Mouse (Mus musculus) hindbrain, embryonic 12.5 days (tissue): ENCODE results near the gene Krtap31-2. TPM values are rescaled to one million over a fixed set of nuclear protein-coding genes. Genes with fewer than 3 reads are reported as not detected.

Experiments
- ATAC-seq: fragments of 200-750 bp; cut with Nextera tagmentation; 2 replicates; pipeline ENCODE4 v1.8.0; 2017; ENCODE audit warnings: moderate TSS enrichment; ENCODE audit not compliant: low FRiP score
- H3K27ac ChIP-seq: fragments of 300-500 bp; sonication (generic); 2 replicates; pipeline ENCODE4 v1.5.1; 2016; ENCODE audit warnings: mild to moderate bottlenecking
- H3K27me3 ChIP-seq: fragments of 300-500 bp; sonication (generic); 2 replicates; pipeline ENCODE4 v1.6.1; 2016; ENCODE audit warnings: mild to moderate bottlenecking
- H3K36me3 ChIP-seq: fragments of 300-500 bp; sonication (generic); 2 replicates; pipeline ENCODE4 v1.6.1; 2016; ENCODE audit warnings: mild to moderate bottlenecking
- H3K4me1 ChIP-seq: fragments of 300-500 bp; sonication (generic); 2 replicates; pipeline ENCODE4 v1.6.1; 2016
- H3K4me2 ChIP-seq: fragments of 300-500 bp; sonication (generic); replicated peaks from 2 replicates; pipeline ENCODE4 v1.6.1; 2016; ENCODE audit warnings: mild to moderate bottlenecking
- H3K4me3 ChIP-seq: fragments of 300-500 bp; sonication (generic); 2 replicates; pipeline ENCODE4 v1.5.1; 2016; ENCODE audit warnings: mild to moderate bottlenecking
- H3K9ac ChIP-seq: fragments of 300-500 bp; sonication (generic); 2 replicates; pipeline ENCODE4 v1.6.1; 2016; ENCODE audit warnings: mild to moderate bottlenecking, moderate library complexity
- H3K9me3 ChIP-seq: fragments of 300-500 bp; sonication (generic); replicated peaks from 2 replicates; pipeline ENCODE4 v1.6.1; 2016; ENCODE audit warnings: mild to moderate bottlenecking
- WGBS: fragments of 180-500 bp; shearing (Covaris S2); methylation state at CpG from one replicate; pipeline ENCODE4 v1.1.7; 2016; 5-methylcytosine and 5-hydroxymethylcytosine counted together
- polyA plus RNA-seq: library from polyadenylated mRNA; unstranded; fragments of >200 nt; fragmentation: Nextera tagmentation; extraction: Ambion mirVana; gene quantifications from 2 replicates; pipeline ENCODE4 v1.2.1, GENCODE M21; 2016

Krtap31-2 gene
- polyA plus RNA-seq: not detected in 2 replicates

GRCm38 (mm10) chr11:99935991-99936390, at the start of gene Krtap31-2:
Gene Krtap31-2, plus strand, starts transcription at chr11:99936291.
- Histone ChIP-seq H3K4me3 (no peak within 1 kb of the TSS), H3K36me3 (no peaks in the 10 kb centered on the region), H3K4me1 (no peaks in the 10 kb centered on the region), H3K27me3 (no peaks in the 10 kb centered on the region), H3K27ac (no peak within 1 kb of the TSS), H3K4me2 (no peak within 1 kb of the TSS), H3K9me3 (no peaks in the 10 kb centered on the region; the same call in 1 of the 2 replicates), H3K9ac (no peak within 1 kb of the TSS)
- no peak for ATAC-seq
- WGBS: 94% methylated on average over 1 of the region's 1 CpGs

- Histone ChIP-seq H3K4me3 (no peak within 1 kb of the TSS), H3K9ac (no peak within 1 kb of the TSS), H3K4me2 (no peak within 1 kb of the TSS), H3K27ac (no peak within 1 kb of the TSS), H3K4me1 (no peaks in the 10 kb centered on the region), H3K27me3 (no peaks in the 10 kb centered on the region), H3K9me3 (no peaks in the 10 kb centered on the region), H3K36me3 (no peaks in the 10 kb centered on the region)
- 82% methylated on average over 2 of the region's 2 CpGs for WGBS
- ATAC-seq: no peak
Observed at GRCm38 (mm10) chr11:99907620-99908019, 28.5 kb upstream of the Krtap31-2 start, which contains the start of gene Krtap31-1. Gene Krtap31-1, plus strand, starts transcription at chr11:99907920.

- Histone ChIP-seq H3K4me3 (no peak within 1 kb of the TSS), H3K36me3 (no peaks in the 10 kb centered on the region), H3K4me1 (no peaks in the 10 kb centered on the region), H3K27me3 (no peaks in the 10 kb centered on the region), H3K27ac (no peak within 1 kb of the TSS), H3K9ac (no peak within 1 kb of the TSS), H3K9me3 (no peaks in the 10 kb centered on the region), H3K4me2 (no peak within 1 kb of the TSS)
- WGBS: 95% methylated on average over 3 of the region's 3 CpGs
- ATAC-seq: no peak
Observed at GRCm38 (mm10) chr11:99914451-99914850, 21.6 kb upstream of the Krtap31-2 start, which contains the start of gene Gm11565. Gene Gm11565, plus strand, starts transcription at chr11:99914751.

- no peaks in the 10 kb centered on the region for H3K4me1 ChIP-seq
- H3K4me3 ChIP-seq: no peak overlapping the region
- ATAC-seq: no peak
- H3K27ac ChIP-seq: no peak overlapping the region
- no peaks in the 10 kb centered on the region for H3K9me3 ChIP-seq
- no peaks in the 10 kb centered on the region for H3K36me3 ChIP-seq
- no peak overlapping the region for H3K9ac ChIP-seq
- WGBS: 84% methylated on average over 9 of the region's 9 CpGs
- no peak overlapping the region for H3K4me2 ChIP-seq
- no peaks in the 10 kb centered on the region for H3K27me3 ChIP-seq
Observed at GRCm38 (mm10) chr11:99937751-99938264, 1.7 kb downstream of the Krtap31-2 start.

- Histone ChIP-seq H3K4me3 (no peak within 1 kb of the TSS), H3K4me2 (no peak within 1 kb of the TSS), H3K4me1 (no peaks in the 10 kb centered on the region), H3K9me3 (no peaks in the 10 kb centered on the region), H3K36me3 (no peaks in the 10 kb centered on the region), H3K27ac (no peak within 1 kb of the TSS), H3K9ac (no peak within 1 kb of the TSS), H3K27me3 (no peaks in the 10 kb centered on the region)
- ATAC-seq: no peak
- 86% methylated on average over 2 of the region's 2 CpGs for WGBS
Observed at GRCm38 (mm10) chr11:99948175-99948574, 12.1 kb downstream of the Krtap31-2 start, which contains the start of gene Krtap9-5. Gene Krtap9-5, plus strand, starts transcription at chr11:99948475.

GRCm38 (mm10) chr11:99964213-99964612, 28.1 kb downstream of the Krtap31-2 start:
- Histone ChIP-seq H3K36me3 (no peaks in the 10 kb centered on the region), H3K27ac (no peak overlapping the region), H3K4me2 (no peak overlapping the region), H3K9ac (no peak overlapping the region), H3K27me3 (no peaks in the 10 kb centered on the region), H3K4me3 (no peak overlapping the region), H3K4me1 (no peaks in the 10 kb centered on the region), H3K9me3 (no peaks in the 10 kb centered on the region)
- no peak for ATAC-seq
- WGBS: 54% methylated on average over 6 of the region's 6 CpGs

- Histone ChIP-seq H3K9me3 (no peaks in the 10 kb centered on the region), H3K4me2 (no peak overlapping the region), H3K4me1 (no peaks in the 10 kb centered on the region), H3K27me3 (no peaks in the 10 kb centered on the region), H3K27ac (no peak overlapping the region), H3K36me3 (no peaks in the 10 kb centered on the region), H3K9ac (no peak overlapping the region), H3K4me3 (no peak overlapping the region)
- 83% methylated on average over 2 of the region's 2 CpGs for WGBS
- no peak for ATAC-seq
Observed at GRCm38 (mm10) chr11:99965961-99966360, 29.9 kb downstream of the Krtap31-2 start.

- no peaks in the 10 kb centered on the region for H3K27me3 ChIP-seq
- no peak for ATAC-seq
Observed at GRCm38 (mm10) chr11:99978953-99979352, 42.9 kb downstream of the Krtap31-2 start, which contains the start of gene Krtap29-1. Gene Krtap29-1, minus strand, starts transcription at chr11:99979053.

GRCm38 (mm10) chr11:99982731-99983130, 46.6 kb downstream of the Krtap31-2 start:
- 87% methylated on average over 9 of the region's 9 CpGs for WGBS
- Histone ChIP-seq H3K36me3 (no peaks in the 10 kb centered on the region), H3K4me2 (no peak overlapping the region), H3K9me3 (no peaks in the 10 kb centered on the region), H3K9ac (no peak overlapping the region), H3K27ac (no peak overlapping the region), H3K4me3 (no peak overlapping the region), H3K4me1 (no peaks in the 10 kb centered on the region), H3K27me3 (no peaks in the 10 kb centered on the region)
- no peak for ATAC-seq

More at GRCm38 (mm10) chr11:99978953-99979352, 42.9 kb downstream of the Krtap31-2 start, which contains the start of gene Krtap29-1:
- Histone ChIP-seq H3K27ac (no peak within 1 kb of the TSS), H3K4me2 (no peak within 1 kb of the TSS), H3K4me3 (no peak within 1 kb of the TSS), H3K9ac (no peak within 1 kb of the TSS), H3K9me3 (0 out of 2 replicates have a peak, but pooled peaks cover under 1% of the 10 kb centered on the region), H3K36me3 (no peaks in the 10 kb centered on the region), H3K4me1 (no peaks in the 10 kb centered on the region)
- WGBS: 71% methylated on average over 5 of the region's 5 CpGs

- Histone ChIP-seq H3K4me2 (no peak overlapping the region), H3K9ac (no peak overlapping the region), H3K4me1 (no peaks in the 10 kb centered on the region), H3K9me3 (no peaks in the 10 kb centered on the region), H3K27me3 (no peaks in the 10 kb centered on the region), H3K4me3 (no peak overlapping the region), H3K36me3 (no peaks in the 10 kb centered on the region), H3K27ac (no peak overlapping the region)
- ATAC-seq: no peak
- WGBS: 82% methylated on average over 1 of the region's 1 CpGs
Observed at GRCm38 (mm10) chr11:99983442-99983841, 47.4 kb downstream of the Krtap31-2 start.

GRCm38 (mm10) chr11:99985291-99986092, 49.4 kb downstream of the Krtap31-2 start:
- Histone ChIP-seq H3K4me1 (no peaks in the 10 kb centered on the region), H3K27ac (no peak overlapping the region), H3K9me3 (no peaks in the 10 kb centered on the region), H3K36me3 (no peaks in the 10 kb centered on the region), H3K27me3 (no peaks in the 10 kb centered on the region), H3K4me3 (no peak overlapping the region), H3K9ac (no peak overlapping the region), H3K4me2 (no peak overlapping the region)
- 87% methylated on average over 20 of the region's 20 CpGs for WGBS
- ATAC-seq: no peak

- Histone ChIP-seq H3K4me1 (no peaks in the 10 kb centered on the region), H3K4me2 (no peak within 1 kb of the TSS), H3K9ac (no peak within 1 kb of the TSS), H3K27me3 (no peaks in the 10 kb centered on the region), H3K27ac (no peak within 1 kb of the TSS), H3K4me3 (no peak within 1 kb of the TSS), H3K9me3 (no peaks in the 10 kb centered on the region), H3K36me3 (no peaks in the 10 kb centered on the region)
- 80% methylated on average over 8 of the region's 8 CpGs for WGBS
- ATAC-seq: no peak
Observed at GRCm38 (mm10) chr11:99986180-99986647, 50.1 kb downstream of the Krtap31-2 start, which contains the start of gene Krtap16-1. Gene Krtap16-1, minus strand, starts transcription at chr11:99986597.
